8 mouse cellular contexts compared by ENCODE assay signal in the genomic region with DNA sequence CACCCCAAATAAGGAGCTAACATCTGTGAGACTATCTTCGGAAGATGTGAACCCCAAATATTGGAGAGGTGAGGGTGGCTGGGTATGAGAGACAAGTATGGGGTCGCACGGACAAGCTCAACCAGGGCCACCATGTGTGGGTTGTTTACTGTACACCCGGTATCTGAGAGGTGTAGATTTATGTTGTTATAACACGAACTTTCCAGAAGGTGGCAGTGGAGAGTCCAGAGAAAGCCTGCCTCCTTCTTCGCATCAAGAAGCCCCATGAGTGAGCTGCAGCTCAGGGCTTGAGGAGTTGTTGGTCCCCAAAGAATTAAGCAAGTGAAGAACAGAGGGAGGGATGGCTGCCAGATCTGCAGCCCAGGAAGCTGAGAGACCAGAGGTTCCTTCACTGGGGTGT.
A peak's percentile ranks its signal among the peaks of the same experiment; 100 is the strongest.
DNase-seq lines count a peak whose midpoint lies in the region; ATAC-seq and TF ChIP-seq lines count a peak whose summit lies in the region.

No protein-coding gene starts in this region.

- no peaks in the 10 kb centered on the region for H3K27me3 ChIP-seq in embryonic facial prominence, embryonic 14.5 days (replicated peaks; ENCODE audit: control insufficient read depth, insufficient read depth, low read length)

- no peak overlapping the region for H3K9ac ChIP-seq in embryonic facial prominence, embryonic 14.5 days (ENCODE audit: low read depth, low read length)

- peak; percentile 75 for TF ChIP-seq CTCF in gastrocnemius, adult 2 months (IDR thresholded peaks at IDR 0.05)

- DNase-seq in gastrocnemius, adult 2 months, result no peak
- DNase-seq in gastrocnemius, adult 8-10 months (ENCODE audit: low spot score in 2 of 2), result no peak
- peak; percentile 8 for DNase-seq in urinary bladder, postnatal 25 days (ENCODE audit: low spot score)
- no peak for DNase-seq in urinary bladder, postnatal 36 days (ENCODE audit: low spot score in 2 of 2)
- peak; percentile 53 for DNase-seq in embryonic facial prominence, embryonic 14.5 days (ENCODE audit: low spot score)
- DNase-seq in kidney, postnatal 36 days, result peak; percentile 11 to 14
- DNase-seq in naive thymus-derived CD4-positive, alpha-beta T cell, adult 2 months (ENCODE audit: low read depth), result peak; percentile 65
- DNase-seq in adrenal gland, adult 8-10 months, result no peak

- H3K27ac ChIP-seq in gastrocnemius, adult 2 months, result no peak overlapping the region
- H3K27ac ChIP-seq in embryonic facial prominence, embryonic 14.5 days (replicated peaks; ENCODE audit: low read depth, low read length), result no peak overlapping the region

- no peaks in the 10 kb centered on the region for H3K4me1 ChIP-seq in embryonic facial prominence, embryonic 14.5 days (ENCODE audit: control insufficient read depth, insufficient read depth, low read length)

- intact Hi-C loops in gastrocnemius, adult 2 months (cut with DNase I), result no loop called here

- ATAC-seq in embryonic facial prominence, embryonic 14.5 days (ENCODE audit: low read depth), result no peak

- H3K9me3 ChIP-seq in embryonic facial prominence, embryonic 14.5 days (ENCODE audit: control insufficient read depth, low read length), result peaks cover 25% of the 10 kb centered on the region

- H3K4me2 ChIP-seq in embryonic facial prominence, embryonic 14.5 days (ENCODE audit: low read depth, low read length), result no peak overlapping the region

- 15% methylated on average over 6 of the region's 6 CpGs for WGBS in embryonic facial prominence, embryonic 14.5 days

- H3K4me3 ChIP-seq in gastrocnemius, adult 2 months, result no peak overlapping the region
- no peak overlapping the region for H3K4me3 ChIP-seq in embryonic facial prominence, embryonic 14.5 days (ENCODE audit: low read depth, low read length)

- no peaks in the 10 kb centered on the region for H3K36me3 ChIP-seq in embryonic facial prominence, embryonic 14.5 days (ENCODE audit: control insufficient read depth, insufficient read depth, low read length)

Comparison
In these comparisons a context has a peak if more than half of its experiments do, and no peak if none do; other contexts are left out.
1. DNase-seq: peak in urinary bladder, postnatal 25 days (single experiment), embryonic facial prominence, embryonic 14.5 days (single experiment), kidney, postnatal 36 days (2 of 2) and naive thymus-derived CD4-positive, alpha-beta T cell, adult 2 months (single experiment); none in gastrocnemius, adult 2 months (single experiment), gastrocnemius, adult 8-10 months (0 of 2), urinary bladder, postnatal 36 days (0 of 2) and adrenal gland, adult 8-10 months (single experiment).